Mouse (Mus musculus): ENCODE measurements around the gene Slc5a9. TPM values are rescaled to one million over a fixed set of nuclear protein-coding genes. Genes with fewer than 3 reads are reported as not detected.

Gene Slc5a9
- polyA plus RNA-seq, 1 experiment from 2014 or later = not detected

Other genes starting within 250 kb of the Slc5a9 start
- gene Spata6, start 182.9 kb downstream of the Slc5a9 start, polyA plus RNA-seq (2014; fragmentation: Nextera tagmentation; extraction: Ambion mirVana) = 18.6 and 23.8 TPM in 2 replicates
- not detected in 2 replicates for gene Skint8, start 16.5 kb upstream of the Slc5a9 start, polyA plus RNA-seq (2014; fragmentation: Nextera tagmentation; extraction: Ambion mirVana)
- gene Skint7, start 70.0 kb upstream of the Slc5a9 start, polyA plus RNA-seq (2014; fragmentation: Nextera tagmentation; extraction: Ambion mirVana) = not detected in 2 replicates
- gene Skint1, start 103.4 kb upstream of the Slc5a9 start, polyA plus RNA-seq (2014; fragmentation: Nextera tagmentation; extraction: Ambion mirVana) = not detected in 2 replicates
- not detected in 2 replicates for gene Skint4, start 169.1 kb upstream of the Slc5a9 start, polyA plus RNA-seq (2014; fragmentation: Nextera tagmentation; extraction: Ambion mirVana)

All from heart, embryonic 11.5 days (tissue).